Mouse (Mus musculus): ENCODE data around the gene Wasf1. TPM values are rescaled to one million over a fixed set of nuclear protein-coding genes. Genes with fewer than 3 reads are reported as not detected.

Wasf1 gene
- 16.6 and 19.5 TPM in 2 replicates for polyA plus RNA-seq (2014; fragmentation: Nextera tagmentation; extraction: Ambion mirVana)

DNA sequence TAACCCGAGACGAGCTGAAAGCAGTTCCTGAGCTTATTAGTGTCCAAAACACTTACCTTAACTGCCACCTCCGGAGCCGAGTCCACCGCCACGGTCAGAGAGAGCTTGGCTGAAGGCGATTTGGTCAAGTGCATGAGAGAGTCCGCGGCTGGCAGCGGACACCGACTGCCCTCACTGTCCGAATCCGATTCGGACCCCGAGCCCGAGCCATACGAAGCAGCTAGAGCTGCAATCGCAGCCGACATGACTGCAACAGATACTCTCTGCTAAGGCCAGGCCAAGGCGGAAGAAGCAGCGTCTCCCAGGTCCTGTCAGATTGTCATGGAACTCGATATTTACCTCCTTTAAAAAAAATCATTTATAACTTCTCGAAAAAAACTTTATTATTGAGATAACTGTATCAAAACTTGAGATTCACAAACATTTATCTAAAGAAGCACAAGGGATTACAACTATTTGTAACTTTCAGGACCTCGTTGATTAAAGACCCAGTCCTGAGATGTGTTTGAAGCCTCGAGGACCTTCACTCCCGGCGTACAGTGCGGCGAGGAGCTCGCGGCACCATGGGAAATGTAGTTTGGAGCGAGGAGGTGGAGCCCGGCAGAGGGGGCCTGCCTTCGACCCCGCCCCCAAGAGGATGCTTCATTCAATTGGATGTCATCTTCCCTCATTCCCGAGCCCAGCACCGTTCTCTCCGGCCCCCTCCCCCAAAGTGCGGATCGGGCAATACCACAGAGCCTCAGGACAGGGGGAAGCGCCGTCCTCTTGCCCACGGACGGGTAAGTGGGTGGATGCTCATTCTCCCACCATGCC, at the start of gene Wasf1, which contains the start of gene Cdc40:
TSS of gene Wasf1 (plus strand) at position 645 of the 813 bp plus-strand sequence.
TSS of gene Cdc40 (minus strand) at position 481 of the 813 bp plus-strand sequence.
- no peaks in the 10 kb centered on the region for H3K9me3 ChIP-seq (replicated peaks; ENCODE audit: control insufficient read depth, low read length)
- under 1% methylated on average over 44 of the region's 44 CpGs for WGBS (ENCODE audit: insufficient replicate concordance)
- no peaks in the 10 kb centered on the region for H3K27me3 ChIP-seq (ENCODE audit: control insufficient read depth, insufficient read depth, low read length)
- H3K27ac ChIP-seq (ENCODE audit: low read depth, low read length): peak within 1 kb of the TSS; percentile 92
- H3K4me3 ChIP-seq (ENCODE audit: low read depth, low read length): peak within 1 kb of the TSS; percentile 80
- H3K4me1 ChIP-seq (ENCODE audit: control insufficient read depth, insufficient read depth, low read length): peaks cover 23% of the 10 kb centered on the region
- ATAC-seq (replicated peaks; ENCODE audit: insufficient number of reproducible peaks, low FRiP score, low TSS enrichment): peak; percentile 95
- H3K4me2 ChIP-seq: peak within 1 kb of the TSS; percentile 85
- peak within 1 kb of the TSS; percentile 88 for H3K9ac ChIP-seq (ENCODE audit: low read depth, low read length)
- H3K36me3 ChIP-seq (ENCODE audit: control insufficient read depth, insufficient read depth, low read length): no peaks in the 10 kb centered on the region

GRCm38 (mm10) chr10:40840086-40840485, 43.2 kb upstream of the Wasf1 start:
- 86% methylated on average over 5 of the region's 5 CpGs for WGBS (ENCODE audit: insufficient replicate concordance)
- H3K36me3 ChIP-seq (ENCODE audit: control insufficient read depth, insufficient read depth, low read length): peaks cover 5% of the 10 kb centered on the region; the same call in 1 of the 2 replicates
- H3K4me1 ChIP-seq (ENCODE audit: control insufficient read depth, insufficient read depth, low read length): peaks cover 6% of the 10 kb centered on the region; the same call in 1 of the 2 replicates

GRCm38 (mm10) chr10:40843841-40844240, 39.4 kb upstream of the Wasf1 start:
- Histone ChIP-seq H3K4me2 (peak overlapping the region; percentile 51), H3K9ac (ENCODE audit: low read depth, low read length) (no peak overlapping the region), H3K36me3 (ENCODE audit: control insufficient read depth, insufficient read depth, low read length) (peaks cover 5% of the 10 kb centered on the region; the same call in 1 of the 2 replicates), H3K27me3 (ENCODE audit: control insufficient read depth, insufficient read depth, low read length) (no peaks in the 10 kb centered on the region), H3K4me1 (ENCODE audit: control insufficient read depth, insufficient read depth, low read length) (peaks cover 6% of the 10 kb centered on the region; the same call in 1 of the 2 replicates), H3K27ac (ENCODE audit: low read depth, low read length) (0 out of 2 replicates have a peak overlapping the region, but pooled peaks have one; percentile 7), H3K4me3 (ENCODE audit: low read depth, low read length) (no peak overlapping the region), H3K9me3 (replicated peaks; ENCODE audit: control insufficient read depth, low read length) (no peaks in the 10 kb centered on the region)
- ATAC-seq (replicated peaks; ENCODE audit: insufficient number of reproducible peaks, low FRiP score, low TSS enrichment): no peak
- WGBS (ENCODE audit: insufficient replicate concordance): 79% methylated on average over 5 of the region's 5 CpGs

More at GRCm38 (mm10) chr10:40840086-40840485, 43.2 kb upstream of the Wasf1 start:
- Histone ChIP-seq H3K4me2 (no peak overlapping the region), H3K27ac (ENCODE audit: low read depth, low read length) (no peak overlapping the region), H3K9me3 (replicated peaks; ENCODE audit: control insufficient read depth, low read length) (no peaks in the 10 kb centered on the region), H3K4me3 (ENCODE audit: low read depth, low read length) (no peak overlapping the region), H3K9ac (ENCODE audit: low read depth, low read length) (no peak overlapping the region), H3K27me3 (ENCODE audit: control insufficient read depth, insufficient read depth, low read length) (no peaks in the 10 kb centered on the region)
- ATAC-seq (replicated peaks; ENCODE audit: insufficient number of reproducible peaks, low FRiP score, low TSS enrichment): no peak

DNA sequence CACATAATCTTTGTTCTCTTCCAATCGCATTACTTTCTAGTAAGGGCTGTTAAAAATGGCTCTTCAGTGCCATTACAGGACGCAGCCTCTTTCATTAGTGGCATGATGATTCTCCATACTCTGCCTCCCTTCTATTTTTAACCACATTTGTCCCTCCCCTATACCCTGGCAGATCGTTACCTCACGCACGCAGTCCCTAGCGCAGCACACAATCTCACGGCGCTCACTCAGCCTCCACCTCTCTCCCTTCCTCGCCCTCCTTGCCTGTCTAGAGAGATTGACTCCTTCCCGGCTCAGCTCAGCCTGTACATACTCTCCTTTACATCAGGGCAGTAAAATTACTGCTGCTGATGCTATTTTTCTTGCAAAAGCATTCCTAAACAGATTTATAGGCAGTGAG, 38.7 kb upstream of the Wasf1 start:
- H3K4me2 ChIP-seq: peak overlapping the region; percentile 51
- WGBS (ENCODE audit: insufficient replicate concordance): 42% methylated on average over 10 of the region's 10 CpGs
- H3K9me3 ChIP-seq (replicated peaks; ENCODE audit: control insufficient read depth, low read length): no peaks in the 10 kb centered on the region
- 0 out of 2 replicates have a peak overlapping the region, but pooled peaks have one; percentile 7 for H3K27ac ChIP-seq (ENCODE audit: low read depth, low read length)
- peaks cover 6% of the 10 kb centered on the region; the same call in 1 of the 2 replicates for H3K4me1 ChIP-seq (ENCODE audit: control insufficient read depth, insufficient read depth, low read length)
- 0 out of 2 replicates have a peak overlapping the region, but pooled peaks have one; percentile 28 for H3K9ac ChIP-seq (ENCODE audit: low read depth, low read length)
- ATAC-seq (replicated peaks; ENCODE audit: insufficient number of reproducible peaks, low FRiP score, low TSS enrichment): peak; percentile 39; the same call in 1 of the 2 replicates
- no peak overlapping the region; the same call in 1 of the 2 replicates for H3K4me3 ChIP-seq (ENCODE audit: low read depth, low read length)
- no peaks in the 10 kb centered on the region for H3K27me3 ChIP-seq (ENCODE audit: control insufficient read depth, insufficient read depth, low read length)
- H3K36me3 ChIP-seq (ENCODE audit: control insufficient read depth, insufficient read depth, low read length): peaks cover 6% of the 10 kb centered on the region; the same call in 1 of the 2 replicates

DNA sequence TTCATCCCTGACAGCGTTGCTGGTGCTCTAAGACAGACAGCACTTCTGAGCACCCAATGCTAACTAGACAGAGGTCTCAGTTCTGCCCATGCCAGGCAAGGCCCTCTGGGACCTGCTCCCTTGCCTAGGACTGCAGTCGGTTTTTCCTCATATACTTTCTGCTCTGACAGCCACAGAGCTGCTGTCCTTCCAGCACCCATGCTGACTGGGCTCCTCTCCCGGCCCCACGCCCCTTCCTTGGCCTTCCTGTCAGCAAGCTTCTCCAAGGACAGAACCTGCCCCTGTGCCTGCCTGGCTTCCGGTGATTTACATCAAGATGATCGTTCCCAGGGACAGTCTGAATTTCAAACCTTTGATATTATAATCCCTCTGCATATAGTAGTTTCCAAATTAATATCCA, 37.6 kb upstream of the Wasf1 start:
- no peak overlapping the region for H3K4me2 ChIP-seq
- H3K9me3 ChIP-seq (replicated peaks; ENCODE audit: control insufficient read depth, low read length): no peaks in the 10 kb centered on the region
- no peak overlapping the region for H3K4me3 ChIP-seq (ENCODE audit: low read depth, low read length)
- H3K27ac ChIP-seq (ENCODE audit: low read depth, low read length): no peak overlapping the region
- no peak for ATAC-seq (replicated peaks; ENCODE audit: insufficient number of reproducible peaks, low FRiP score, low TSS enrichment)
- H3K9ac ChIP-seq (ENCODE audit: low read depth, low read length): no peak overlapping the region
- no peaks in the 10 kb centered on the region for H3K27me3 ChIP-seq (ENCODE audit: control insufficient read depth, insufficient read depth, low read length)
- 67% methylated on average over 6 of the region's 6 CpGs for WGBS (ENCODE audit: insufficient replicate concordance)
- peaks cover 8% of the 10 kb centered on the region; the same call in 1 of the 2 replicates for H3K36me3 ChIP-seq (ENCODE audit: control insufficient read depth, insufficient read depth, low read length)
- peaks cover 6% of the 10 kb centered on the region; the same call in 1 of the 2 replicates for H3K4me1 ChIP-seq (ENCODE audit: control insufficient read depth, insufficient read depth, low read length)

DNA sequence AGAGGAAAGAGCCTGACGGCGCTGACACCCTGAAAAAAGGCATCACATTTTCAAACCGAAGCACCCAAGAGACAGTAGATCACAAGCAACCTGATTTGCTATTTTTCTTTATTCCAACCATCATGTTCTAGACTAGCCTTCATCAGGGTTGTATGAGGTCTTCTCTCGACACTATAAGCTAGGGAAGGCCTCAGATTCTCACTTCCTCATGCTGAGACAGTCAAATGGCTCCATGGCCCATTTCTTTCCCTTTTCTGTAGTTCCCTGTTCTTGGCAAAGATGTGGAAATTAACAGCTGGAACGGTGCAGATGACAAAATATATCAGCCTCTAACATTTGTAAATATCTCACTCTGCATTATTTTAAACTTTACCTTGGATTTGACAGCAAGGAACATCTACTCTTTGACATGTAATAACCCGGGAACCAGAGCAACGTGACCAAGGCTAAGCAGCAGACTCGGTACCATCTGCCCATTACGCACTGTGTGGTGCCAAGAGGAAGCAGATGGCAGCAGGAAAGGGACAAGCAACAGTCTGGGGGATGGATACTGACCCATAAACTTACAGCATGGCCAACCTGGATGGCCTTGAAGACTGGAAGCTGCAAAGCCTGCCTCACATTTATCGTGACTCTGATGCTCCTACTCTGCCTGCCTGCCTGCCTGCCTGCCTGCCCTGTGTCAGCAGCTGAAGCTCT, 36.0 kb upstream of the Wasf1 start:
- no peak overlapping the region for H3K4me3 ChIP-seq (ENCODE audit: low read depth, low read length)
- no peaks in the 10 kb centered on the region for H3K27me3 ChIP-seq (ENCODE audit: control insufficient read depth, insufficient read depth, low read length)
- peaks cover 6% of the 10 kb centered on the region; the same call in 1 of the 2 replicates for H3K4me1 ChIP-seq (ENCODE audit: control insufficient read depth, insufficient read depth, low read length)
- H3K36me3 ChIP-seq (ENCODE audit: control insufficient read depth, insufficient read depth, low read length): peaks cover 8% of the 10 kb centered on the region; the same call in 1 of the 2 replicates
- H3K9ac ChIP-seq (ENCODE audit: low read depth, low read length): no peak overlapping the region
- H3K9me3 ChIP-seq (replicated peaks; ENCODE audit: control insufficient read depth, low read length): no peaks in the 10 kb centered on the region
- 94% methylated on average over 10 of the region's 10 CpGs for WGBS (ENCODE audit: insufficient replicate concordance)
- ATAC-seq (replicated peaks; ENCODE audit: insufficient number of reproducible peaks, low FRiP score, low TSS enrichment): no peak
- no peak overlapping the region for H3K27ac ChIP-seq (ENCODE audit: low read depth, low read length)
- no peak overlapping the region for H3K4me2 ChIP-seq

DNA sequence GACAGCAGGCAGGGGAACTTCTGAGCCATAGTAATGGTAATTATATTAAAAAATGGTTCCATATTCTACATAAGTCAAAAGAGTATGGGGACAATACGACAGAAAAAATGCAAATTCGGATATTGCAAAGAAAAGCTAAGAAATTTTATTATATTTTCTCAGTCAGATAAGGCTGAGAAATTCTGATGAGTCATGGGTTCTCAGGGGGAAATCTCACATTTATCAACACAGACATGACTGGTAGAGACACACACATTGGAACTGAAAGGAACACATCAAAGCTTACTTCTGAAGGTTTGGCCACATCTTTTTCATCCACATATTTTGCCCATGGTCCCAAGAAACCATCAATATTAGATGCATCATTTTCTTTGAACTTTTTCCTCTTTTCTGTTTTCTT, 32.6 kb upstream of the Wasf1 start:
- H3K9ac ChIP-seq (ENCODE audit: low read depth, low read length): no peak overlapping the region
- no peaks in the 10 kb centered on the region for H3K9me3 ChIP-seq (replicated peaks; ENCODE audit: control insufficient read depth, low read length)
- H3K4me1 ChIP-seq (ENCODE audit: control insufficient read depth, insufficient read depth, low read length): no peaks in the 10 kb centered on the region
- H3K27me3 ChIP-seq (ENCODE audit: control insufficient read depth, insufficient read depth, low read length): no peaks in the 10 kb centered on the region
- no peak for ATAC-seq (replicated peaks; ENCODE audit: insufficient number of reproducible peaks, low FRiP score, low TSS enrichment)
- H3K4me3 ChIP-seq (ENCODE audit: low read depth, low read length): no peak overlapping the region
- WGBS (ENCODE audit: insufficient replicate concordance): 89% methylated on average over 2 of the region's 2 CpGs
- H3K4me2 ChIP-seq: no peak overlapping the region
- H3K36me3 ChIP-seq (ENCODE audit: control insufficient read depth, insufficient read depth, low read length): 0 out of 2 replicates have a peak, but pooled peaks cover 2% of the 10 kb centered on the region
- H3K27ac ChIP-seq (ENCODE audit: low read depth, low read length): no peak overlapping the region

DNA sequence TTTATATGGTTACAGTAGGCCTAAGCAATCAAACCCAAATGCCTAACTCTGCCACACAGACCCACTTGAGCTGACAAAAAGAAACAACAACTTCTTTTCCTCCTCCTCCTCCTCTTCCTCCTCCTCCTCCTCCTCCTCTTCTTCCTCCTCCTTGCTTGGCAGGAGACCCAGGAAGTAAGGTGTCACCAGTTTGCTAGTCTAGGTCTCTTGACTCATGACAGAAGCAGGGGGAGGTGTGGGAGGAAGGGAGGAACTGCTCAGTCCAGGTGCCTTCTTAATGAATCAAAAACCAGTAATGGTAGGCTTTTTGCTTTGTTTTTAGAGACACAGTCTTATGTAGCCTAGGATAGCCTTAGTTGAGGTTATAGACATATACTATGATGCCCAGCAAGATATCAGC, 32.1 kb upstream of the Wasf1 start:
- Histone ChIP-seq H3K4me1 (ENCODE audit: control insufficient read depth, insufficient read depth, low read length) (no peaks in the 10 kb centered on the region), H3K36me3 (ENCODE audit: control insufficient read depth, insufficient read depth, low read length) (peaks cover 2% of the 10 kb centered on the region; the same call in 1 of the 2 replicates), H3K4me3 (ENCODE audit: low read depth, low read length) (no peak overlapping the region), H3K9ac (ENCODE audit: low read depth, low read length) (no peak overlapping the region), H3K27ac (ENCODE audit: low read depth, low read length) (no peak overlapping the region), H3K4me2 (no peak overlapping the region), H3K27me3 (ENCODE audit: control insufficient read depth, insufficient read depth, low read length) (no peaks in the 10 kb centered on the region), H3K9me3 (replicated peaks; ENCODE audit: control insufficient read depth, low read length) (no peaks in the 10 kb centered on the region)
- ATAC-seq (replicated peaks; ENCODE audit: insufficient number of reproducible peaks, low FRiP score, low TSS enrichment): no peak
